Mouse (Mus musculus) bone marrow, adult 2 months (tissue): ENCODE data around the gene Aak1.

ENCODE experiments used
- CTCF ChIP-seq: fragments of 200-500 bp; IDR thresholded peaks from 2 replicates; pipeline ENCODE4 v1.5.1; 2011; ENCODE audit warnings: low read length, control low read depth; ENCODE audit not compliant: control insufficient read depth, insufficient read depth
- POLR2A ChIP-seq: fragments of 200-500 bp; IDR thresholded peaks from 2 replicates; pipeline ENCODE4 v1.6.1; 2011; ENCODE audit warnings: low read depth, mild to moderate bottlenecking, control low read depth, low read length, borderline replicate concordance; ENCODE audit not compliant: control insufficient read depth

DNA sequence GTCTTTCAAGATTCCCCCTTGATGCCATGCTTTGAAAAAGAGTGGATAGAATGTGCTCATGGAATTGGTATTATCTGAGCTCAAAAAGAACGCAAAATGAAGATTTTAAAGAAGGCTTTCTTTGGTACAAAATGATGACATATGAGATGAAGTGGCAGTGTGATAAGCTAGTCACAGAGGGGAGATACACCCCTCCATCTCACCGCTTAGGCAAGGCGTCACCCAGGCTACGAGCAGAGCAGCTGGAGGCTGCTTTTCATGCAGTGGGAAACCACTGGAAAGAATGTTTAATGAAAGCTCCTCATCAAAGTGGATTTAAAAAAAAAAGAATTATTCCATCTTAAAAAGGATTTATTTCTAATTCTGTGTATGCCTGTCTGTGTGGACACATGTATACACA is 37.5 kb downstream of the Aak1 start:
- TF ChIP-seq CTCF = no peak
- TF ChIP-seq POLR2A = no peak
